In genomic region chr9:42005101-42005500, GRCm38 (mm10) we compare ENCODE assay signal across 15 mouse cellular contexts.
DNase-seq lines count a peak whose midpoint lies in the region; ATAC-seq and TF ChIP-seq lines count a peak whose summit lies in the region.
"Had no signal": no experiment of that assay in that cellular context is flagged by ENCODE, and none has a peak within 500 bp of the region (broad histone marks: within the 10 kb centered on the region; RNA-seq: fewer than 3 reads in every experiment).

No protein-coding gene starts in this region.

- no peak overlapping the region for H3K4me3 ChIP-seq in kidney, embryonic 14.5 days (ENCODE audit: low read length)
- no peak overlapping the region for H3K4me3 ChIP-seq in kidney, adult 2 months (ENCODE audit: insufficient read depth, low read depth, low read length)
- H3K4me3 ChIP-seq in limb, embryonic 12.5 days (replicated peaks): no peak overlapping the region

- no peaks in the 10 kb centered on the region for H3K4me1 ChIP-seq in kidney, embryonic 14.5 days (ENCODE audit: control insufficient read depth, insufficient read depth, low read length)
- no peaks in the 10 kb centered on the region for H3K4me1 ChIP-seq in kidney, adult 2 months (ENCODE audit: control insufficient read depth, insufficient read depth, low read length)
- peaks cover 21% of the 10 kb centered on the region for H3K4me1 ChIP-seq in limb, embryonic 12.5 days (replicated peaks)

- ATAC-seq in kidney, embryonic 14.5 days (ENCODE audit: low FRiP score, low TSS enrichment): 0 out of 2 replicates have a peak, but pooled peaks have one; percentile 55
- ATAC-seq in limb, embryonic 12.5 days (ENCODE audit: insufficient number of reproducible peaks, insufficient read depth, low FRiP score, low TSS enrichment, low read depth): peak; percentile 83
- ATAC-seq: CD4-positive, CD25-positive, alpha-beta regulatory T cell, adult 4 months; liver, postnatal 0 days; midbrain, embryonic 16.5 days had no signal

- no peaks in the 10 kb centered on the region for H3K9me3 ChIP-seq in kidney, embryonic 14.5 days (ENCODE audit: control insufficient read depth, low read length)
- no peaks in the 10 kb centered on the region for H3K9me3 ChIP-seq in limb, embryonic 12.5 days

- H3K36me3 ChIP-seq in kidney, embryonic 14.5 days (ENCODE audit: control insufficient read depth, insufficient read depth, low read length): no peaks in the 10 kb centered on the region
- no peaks in the 10 kb centered on the region; the same call in 1 of the 2 replicates for H3K36me3 ChIP-seq in kidney, adult 2 months (ENCODE audit: control insufficient read depth, insufficient read depth, low read length)
- H3K36me3 ChIP-seq in limb, embryonic 12.5 days: no peaks in the 10 kb centered on the region

- no peak overlapping the region for H3K9ac ChIP-seq in kidney, embryonic 14.5 days (ENCODE audit: low read depth, low read length)
- no peak overlapping the region for H3K9ac ChIP-seq in limb, embryonic 12.5 days (replicated peaks)
- H3K9ac ChIP-seq: hindbrain, embryonic 14.5 days; liver, postnatal 0 days had no signal

- DNase-seq in kidney, adult 2 months: no peak
- peak; percentile 43 for DNase-seq in brain, adult 2 months (ENCODE audit: low read depth, low spot score)
- DNase-seq in embryo, embryonic 9.5 days (ENCODE audit: extremely low spot score): peak; percentile 20
- DNase-seq in cerebellum, adult 18-20 months: no peak
- no peak for DNase-seq in urinary bladder, postnatal 14 days (ENCODE audit: low spot score)
- DNase-seq: kidney, adult 8-10 months; liver, postnatal 0 days; lung, postnatal 4 days; right cerebral cortex, adult 18-20 months; thymus, adult 18-20 months had no signal

- no peaks in the 10 kb centered on the region for H3K27me3 ChIP-seq in kidney, embryonic 14.5 days (ENCODE audit: control insufficient read depth, insufficient read depth, low read length)
- H3K27me3 ChIP-seq in kidney, adult 2 months (replicated peaks; ENCODE audit: control insufficient read depth, insufficient read depth, low read length): no peaks in the 10 kb centered on the region
- H3K27me3 ChIP-seq in limb, embryonic 12.5 days: peaks cover 5% of the 10 kb centered on the region; the same call in 1 of the 2 replicates

- no peak overlapping the region for H3K27ac ChIP-seq in kidney, embryonic 14.5 days (ENCODE audit: low read depth, low read length)
- no peak overlapping the region for H3K27ac ChIP-seq in kidney, adult 2 months (ENCODE audit: insufficient read depth, low read depth, low read length)
- peak overlapping the region; percentile 75 for H3K27ac ChIP-seq in limb, embryonic 12.5 days
- H3K27ac ChIP-seq: hindbrain, embryonic 14.5 days had no signal

- TF ChIP-seq CTCF in kidney, adult 2 months (conservative IDR thresholded peaks at IDR 0.05; ENCODE audit: insufficient read depth, insufficient read length, low read depth, low read length): no peak

- no peak overlapping the region for H3K4me2 ChIP-seq in kidney, embryonic 14.5 days (replicated peaks; ENCODE audit: low read depth, low read length)
- H3K4me2 ChIP-seq in limb, embryonic 12.5 days: no peak overlapping the region
- H3K4me2 ChIP-seq: hindbrain, embryonic 14.5 days had no signal

- 29% methylated on average over 8 of the region's 8 CpGs for WGBS in kidney, embryonic 14.5 days
- 53% methylated on average over 8 of the region's 8 CpGs for WGBS in kidney, adult 2 months
- WGBS in limb, embryonic 12.5 days: 8% methylated on average over 8 of the region's 8 CpGs

- no peak for TF ChIP-seq POLR2A in kidney, adult 2 months (IDR thresholded peaks at IDR 0.05; ENCODE audit: low read depth, low read length)

Comparison
In these comparisons a context has a peak if more than half of its experiments do, and no peak if none do; other contexts are left out.
1. DNase-seq: peak in brain, adult 2 months (single experiment) and embryo, embryonic 9.5 days (single experiment); none in kidney, adult 2 months (single experiment), cerebellum, adult 18-20 months (0 of 2) and urinary bladder, postnatal 14 days (single experiment).